Mouse (Mus musculus) kidney, adult 9 months (tissue): ENCODE data around the gene Cntfr.
"Not testable (repeated sequence)": the region's sequence is repeated elsewhere in the genome, so short reads cannot be mapped to it uniquely, and the experiment has no call there.

Experiments used
- DNase-seq: peaks from one replicate; pipeline ENCODE4 v3.0.0; 2022

Gene Cntfr

DNA sequence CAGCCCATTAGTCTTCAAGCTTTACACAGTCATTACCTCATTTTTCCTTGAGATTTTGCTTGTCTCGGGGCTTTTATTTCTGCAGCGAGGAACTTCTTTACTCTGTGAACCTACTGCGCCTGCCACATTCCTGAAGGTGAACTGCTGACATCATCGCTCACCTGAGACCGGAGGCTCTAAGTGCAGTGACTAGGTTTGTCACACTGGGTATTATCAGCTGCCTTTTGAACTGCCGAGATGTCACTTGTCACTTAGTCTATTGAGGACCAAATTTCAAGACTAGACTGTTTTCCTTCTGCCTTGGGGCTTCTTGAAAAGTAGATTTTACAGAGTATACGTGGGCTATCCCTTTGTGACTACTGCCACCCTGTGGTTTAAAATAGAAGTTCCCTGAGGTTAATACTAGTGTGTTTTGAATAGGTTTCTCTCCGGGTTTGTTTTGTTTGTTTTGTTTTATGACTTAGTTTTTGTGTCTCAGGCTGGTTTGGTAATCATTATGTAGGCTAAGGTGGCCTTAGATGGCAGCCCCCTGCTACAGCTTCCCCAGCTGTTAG is 11.4 kb upstream of the Cntfr start:
- peak; percentile 86 for DNase-seq

DNA sequence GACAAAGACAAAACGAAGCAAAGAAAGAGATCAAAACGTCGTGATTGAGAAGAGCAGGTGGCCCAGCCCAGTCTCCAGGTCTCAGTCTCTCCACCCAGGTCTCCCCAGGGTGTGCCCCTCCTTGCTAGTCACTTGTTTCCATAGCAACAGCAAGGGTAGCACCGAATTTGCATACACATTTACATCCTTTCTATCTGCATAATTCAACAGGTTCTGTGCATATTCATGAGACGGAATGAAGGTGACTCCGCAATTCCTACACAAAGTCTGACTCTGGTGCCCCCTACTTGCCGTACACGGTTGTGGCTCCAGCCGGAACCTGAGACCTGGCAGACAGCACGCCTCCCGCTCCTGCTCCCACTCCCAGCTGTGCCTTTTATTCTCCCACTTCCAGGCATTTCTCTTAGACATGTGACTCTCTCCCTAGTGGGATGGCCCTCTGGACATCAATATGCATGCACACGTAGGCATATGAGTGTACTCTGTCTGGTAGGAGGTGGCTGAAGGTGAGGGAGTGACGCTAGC is 10.2 kb upstream of the Cntfr start:
- DNase-seq, result peak; percentile 84

DNA sequence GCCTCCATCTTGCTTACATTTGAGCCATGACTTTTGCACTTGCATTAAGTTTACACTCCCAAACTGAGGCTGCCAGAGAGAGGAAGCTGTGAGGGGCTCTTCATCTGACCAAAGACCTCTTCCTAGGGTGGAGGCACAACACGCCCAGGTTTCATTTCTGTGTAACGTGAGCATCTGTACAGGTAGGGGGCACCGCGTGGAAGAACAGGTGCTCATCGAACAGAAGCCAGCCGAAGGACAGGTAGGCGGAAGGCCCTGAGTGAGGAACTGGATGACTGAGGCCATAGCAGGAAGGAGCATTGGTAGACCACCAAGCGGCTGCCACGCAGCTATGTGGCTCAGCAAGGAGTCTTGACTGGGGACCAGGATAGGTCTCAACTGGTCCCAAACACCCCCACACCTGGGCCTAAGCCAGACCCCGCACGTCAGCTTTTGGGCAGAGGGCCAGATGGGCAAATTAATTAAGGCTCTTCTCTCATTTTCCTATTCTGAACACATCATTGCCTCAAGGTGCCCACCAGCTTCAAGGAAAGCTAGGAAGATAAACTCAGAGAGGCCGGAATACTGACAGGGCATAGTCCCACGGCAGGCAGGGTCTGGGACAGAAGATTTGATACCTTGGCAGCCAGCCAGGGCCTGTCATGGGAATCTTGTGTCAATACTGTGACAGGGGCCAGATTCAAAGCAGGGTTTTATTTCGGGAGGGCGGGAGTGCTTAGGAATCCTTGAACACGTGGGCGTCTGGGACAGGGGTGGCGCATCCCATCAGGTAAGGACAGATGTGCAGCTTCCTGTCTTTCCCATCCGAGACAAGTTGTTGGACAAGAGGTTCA is 9.2 kb upstream of the Cntfr start:
- no peak for DNase-seq

DNA sequence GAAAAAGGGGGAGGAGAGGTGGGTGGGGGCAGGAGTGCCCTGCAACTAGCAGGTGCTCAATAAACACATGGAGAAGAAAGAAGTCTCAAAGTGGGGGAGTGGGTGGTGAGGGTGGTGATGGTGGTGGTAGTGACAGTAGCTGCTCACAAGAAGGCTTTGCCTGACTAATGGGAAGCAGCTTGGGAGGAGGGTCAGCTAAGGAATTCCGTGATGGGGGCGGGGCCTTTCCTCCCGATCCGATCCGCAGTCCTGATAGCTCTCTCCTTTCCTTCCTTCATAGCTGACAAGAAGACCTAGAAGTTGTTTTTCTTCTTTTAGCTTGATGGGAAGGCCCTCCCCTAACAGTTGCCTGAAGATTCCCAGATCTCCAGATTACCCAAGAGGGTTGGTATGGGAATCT is 7.8 kb upstream of the Cntfr start:
- DNase-seq, result no peak

DNA sequence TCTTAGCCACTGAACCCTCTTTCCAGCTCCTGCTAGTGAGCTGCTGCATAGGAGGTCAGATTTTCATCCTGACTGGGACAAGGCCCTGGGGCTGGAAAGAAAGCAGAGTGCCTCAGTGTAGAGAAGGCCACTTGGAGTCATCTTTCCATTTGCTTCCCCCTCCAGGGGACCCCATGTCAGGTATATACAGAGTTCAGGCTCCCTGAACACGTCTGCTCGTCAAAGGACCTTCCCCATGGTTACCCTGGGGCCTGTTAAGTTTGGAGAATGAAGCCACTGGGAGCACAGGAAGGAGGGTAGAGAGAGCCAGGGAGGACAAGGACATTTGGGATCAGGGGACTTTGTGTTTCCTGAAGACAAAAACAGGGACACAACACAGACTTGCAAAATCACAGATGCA is 5.3 kb upstream of the Cntfr start:
- not testable (repeated sequence) for DNase-seq

DNA sequence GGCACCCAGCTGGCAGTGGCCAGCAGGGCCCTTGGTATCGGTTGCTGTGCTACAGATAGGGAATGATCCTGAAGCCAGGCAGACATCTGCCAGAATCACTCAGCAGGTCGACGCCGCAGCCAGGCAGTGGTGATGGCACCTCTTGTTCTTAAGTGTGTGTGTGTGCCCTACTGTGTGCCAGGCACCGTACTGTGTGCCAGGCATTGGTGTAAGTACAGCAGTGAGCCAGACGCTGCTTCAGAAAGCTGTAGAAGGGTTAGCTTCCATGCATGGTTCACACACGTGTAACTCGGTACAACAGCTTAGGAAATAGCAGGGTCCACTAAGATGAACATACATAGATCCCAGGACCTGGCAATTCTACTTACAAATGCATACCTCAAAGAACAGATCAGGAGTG is 3.3 kb upstream of the Cntfr start:
- DNase-seq, result not testable (repeated sequence)

DNA sequence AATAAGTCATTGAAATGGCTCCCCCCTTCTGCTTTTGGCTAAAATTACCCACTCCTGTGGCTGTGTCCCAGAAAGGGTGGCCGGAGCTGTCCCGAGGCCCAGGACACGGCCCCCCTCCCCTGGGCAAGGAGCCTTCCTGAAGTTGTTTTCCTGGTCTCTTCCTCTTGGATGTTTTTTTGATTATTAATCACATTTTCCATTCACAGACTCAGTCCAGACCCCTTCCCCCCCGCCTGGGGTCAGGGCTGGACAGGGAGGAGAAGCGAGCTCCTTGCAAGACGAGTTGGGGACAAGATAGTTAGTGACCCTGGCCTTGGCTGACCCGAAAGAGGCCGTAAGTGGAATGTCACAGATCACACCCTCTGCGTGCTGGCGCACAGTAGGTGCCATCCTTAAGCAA is 2.9 kb upstream of the Cntfr start, which contains the start of gene Il11ra1:
Il11ra1 (plus strand) TSS at position 207 of the 400 bp plus-strand sequence.
- not testable (repeated sequence) for DNase-seq

DNA sequence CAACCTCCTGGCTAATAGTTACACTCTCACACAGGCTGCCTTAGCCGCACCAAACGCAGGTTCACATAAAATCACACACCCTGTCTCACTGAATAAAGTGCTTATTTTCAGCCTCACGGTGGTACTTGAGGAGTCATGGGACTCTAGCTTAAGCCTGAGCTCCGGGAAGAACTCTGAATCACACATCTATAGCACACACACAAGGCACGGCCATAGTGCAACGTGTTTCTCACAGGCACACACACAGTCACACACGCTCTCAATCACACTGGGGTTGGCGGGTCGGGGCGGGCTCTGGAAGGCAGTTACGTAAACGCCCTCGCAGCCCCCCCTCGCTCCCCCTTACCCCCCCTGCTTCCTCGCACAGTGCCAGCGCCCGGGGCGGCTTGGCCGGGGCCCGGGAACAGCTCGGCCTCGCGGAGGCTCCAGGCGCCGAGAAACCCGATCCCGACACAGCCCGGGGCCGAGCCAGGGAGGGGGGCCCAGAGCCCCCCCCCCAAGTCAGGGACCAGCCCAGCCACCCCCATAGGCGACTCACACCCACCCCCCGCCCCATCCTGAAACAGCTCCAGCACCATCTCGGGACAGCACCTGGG is 1.6 kb upstream of the Cntfr start:
- DNase-seq, result peak; percentile 33

DNA sequence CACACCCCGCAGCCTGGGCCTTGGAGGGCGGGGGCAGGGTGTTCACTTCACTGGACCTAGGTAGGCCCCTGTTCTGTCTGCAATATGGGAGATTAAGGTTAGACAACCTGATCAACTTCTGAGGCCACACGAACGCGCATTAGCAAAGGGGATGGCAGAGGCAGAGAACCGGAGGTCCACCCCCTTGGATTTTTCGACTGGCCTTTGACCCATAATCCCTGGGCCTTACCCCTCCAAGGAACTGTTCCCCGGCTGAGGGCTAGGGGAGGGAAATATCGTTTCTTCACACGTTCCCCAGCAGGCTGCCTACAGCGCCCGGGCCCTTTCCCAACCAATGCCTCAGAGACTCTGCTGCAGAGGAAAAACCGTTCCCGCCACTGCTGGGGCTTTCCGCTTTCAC is 437 bp downstream of the Cntfr start:
- not testable (repeated sequence) for DNase-seq

DNA sequence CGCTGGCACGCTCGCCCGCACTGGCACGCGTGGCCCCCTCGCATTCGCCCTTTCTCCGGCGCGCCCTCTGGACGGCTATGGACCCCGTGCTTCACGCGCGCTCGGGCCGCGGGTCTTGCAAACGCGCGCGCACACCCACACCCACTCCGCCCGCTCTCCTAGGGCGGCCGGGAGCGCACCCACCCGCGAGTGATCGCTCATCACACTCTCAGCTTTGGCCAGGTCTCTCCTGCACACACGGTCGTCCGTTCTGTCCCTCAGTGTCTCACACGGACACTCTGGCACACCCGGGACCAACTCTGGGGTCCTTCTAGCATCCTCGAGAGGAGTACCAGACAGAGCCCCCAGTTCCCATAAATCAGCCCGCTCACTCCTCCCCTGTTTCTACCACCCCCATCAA is 1.1 kb downstream of the Cntfr start:
- not testable (repeated sequence) for DNase-seq

DNA sequence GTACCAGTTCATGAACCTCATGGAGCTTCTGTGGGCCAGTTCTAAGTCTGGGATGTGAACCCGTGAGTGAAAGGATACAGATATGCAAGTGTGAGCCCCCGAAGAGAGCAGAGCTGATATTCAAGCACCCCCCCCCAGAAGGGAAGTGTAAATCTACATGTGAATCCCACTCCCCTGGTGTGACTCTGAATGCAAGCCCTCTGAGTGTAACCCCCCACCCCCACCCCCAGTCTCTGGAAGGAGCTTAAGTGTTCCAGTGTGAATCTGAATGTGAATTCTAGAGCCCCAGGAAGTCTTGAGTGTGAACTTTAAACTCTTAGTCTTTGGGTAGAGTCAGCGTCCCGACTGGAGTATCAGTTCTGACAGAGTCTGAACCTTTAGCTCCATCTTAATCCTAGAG is 3.4 kb downstream of the Cntfr start:
- not testable (repeated sequence) for DNase-seq

DNA sequence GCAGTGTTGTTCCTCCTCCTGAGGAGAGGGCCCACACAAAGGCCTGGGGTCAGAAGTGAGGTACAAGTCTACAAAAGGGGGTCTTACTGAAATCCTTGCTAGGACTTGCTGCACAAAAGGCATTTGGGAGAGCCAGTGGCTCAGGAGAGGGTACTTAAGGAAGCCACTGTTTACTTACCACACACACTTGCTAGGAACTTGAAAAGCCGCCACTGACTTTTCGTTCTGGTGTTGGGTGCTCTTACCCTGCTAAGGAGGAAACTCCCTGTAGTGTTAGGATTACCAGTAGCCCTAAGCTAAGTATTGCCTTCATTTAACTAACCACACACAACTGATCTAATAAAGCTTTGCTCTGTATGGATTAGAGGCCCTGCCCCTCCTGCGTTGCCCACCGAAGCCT is 6.9 kb downstream of the Cntfr start:
- DNase-seq, result not testable (repeated sequence)

DNA sequence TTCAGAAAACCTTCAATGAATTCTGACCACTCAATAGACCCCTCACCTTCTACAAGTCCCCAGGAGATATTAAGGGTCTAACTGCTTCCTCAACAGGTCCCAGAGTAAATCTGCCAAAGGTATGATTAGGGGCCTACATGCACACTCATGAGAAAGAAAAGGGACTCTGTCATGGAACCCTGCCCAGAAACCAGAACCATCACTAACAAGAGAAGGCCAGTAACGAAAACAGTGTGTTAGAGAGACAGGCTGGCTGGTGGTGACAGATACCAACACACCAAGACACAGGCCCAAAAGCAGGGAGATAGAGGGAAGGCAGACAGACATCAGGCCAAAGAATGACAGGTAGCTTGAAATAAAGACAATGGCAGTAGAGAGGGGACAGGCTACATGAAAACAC is 8.3 kb downstream of the Cntfr start:
- DNase-seq, result not testable (repeated sequence)

DNA sequence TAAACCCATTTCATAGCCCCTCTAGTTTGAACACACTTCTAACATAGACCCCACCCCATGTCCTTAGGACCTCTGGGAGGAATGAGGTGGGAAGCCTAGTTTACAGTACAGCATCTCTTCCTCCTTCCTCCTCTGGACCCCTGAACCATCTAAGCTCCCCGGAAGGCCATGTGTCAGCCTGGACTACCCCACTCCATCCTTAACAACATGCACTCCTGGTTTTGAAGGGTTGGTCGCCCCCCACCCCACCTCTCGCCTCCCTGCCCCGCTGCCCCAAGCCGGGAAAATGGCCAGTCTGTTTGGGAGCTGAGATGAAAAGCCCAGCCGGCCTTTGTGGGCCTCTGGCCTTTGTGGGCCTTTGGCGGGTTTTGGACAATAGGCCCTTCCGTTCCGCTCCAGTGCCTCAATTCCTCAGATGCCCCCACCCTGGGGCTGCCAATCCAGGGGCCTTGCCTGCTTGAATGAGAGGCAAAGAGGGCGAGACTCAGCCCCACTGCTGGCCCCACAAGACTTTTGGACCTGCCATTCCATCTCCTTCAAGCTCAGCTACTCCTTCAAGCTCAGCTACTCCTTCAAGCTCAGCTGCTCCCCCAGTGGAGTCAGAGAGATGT is 10.9 kb downstream of the Cntfr start:
- DNase-seq, result not testable (repeated sequence)

DNA sequence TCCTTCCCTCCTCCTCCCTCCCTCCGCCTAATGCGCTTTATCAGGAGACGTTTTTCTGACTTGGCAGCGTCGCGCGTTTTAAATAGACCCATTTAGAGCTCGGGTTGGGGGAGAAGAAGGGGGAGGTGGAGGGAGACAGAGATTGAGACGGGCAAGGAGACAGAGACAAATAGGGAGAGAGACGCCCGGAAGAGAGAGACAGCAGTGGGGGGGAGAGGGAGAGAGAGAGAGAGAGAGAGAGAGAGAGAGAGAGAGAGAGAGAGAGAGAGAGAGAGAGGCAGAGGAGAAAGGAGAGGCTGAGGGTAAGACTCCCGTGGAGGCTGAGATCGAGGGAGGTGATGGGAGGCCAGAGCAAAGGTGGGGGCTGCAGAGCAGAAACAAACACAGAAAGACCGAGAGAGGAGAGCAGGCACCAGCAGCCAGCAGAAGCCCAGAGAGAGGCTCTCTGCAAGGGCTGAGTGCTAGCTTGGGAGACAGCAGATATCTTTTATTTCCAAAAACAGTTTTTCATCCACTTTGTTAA is 11.9 kb downstream of the Cntfr start:
- not testable (repeated sequence) for DNase-seq

DNA sequence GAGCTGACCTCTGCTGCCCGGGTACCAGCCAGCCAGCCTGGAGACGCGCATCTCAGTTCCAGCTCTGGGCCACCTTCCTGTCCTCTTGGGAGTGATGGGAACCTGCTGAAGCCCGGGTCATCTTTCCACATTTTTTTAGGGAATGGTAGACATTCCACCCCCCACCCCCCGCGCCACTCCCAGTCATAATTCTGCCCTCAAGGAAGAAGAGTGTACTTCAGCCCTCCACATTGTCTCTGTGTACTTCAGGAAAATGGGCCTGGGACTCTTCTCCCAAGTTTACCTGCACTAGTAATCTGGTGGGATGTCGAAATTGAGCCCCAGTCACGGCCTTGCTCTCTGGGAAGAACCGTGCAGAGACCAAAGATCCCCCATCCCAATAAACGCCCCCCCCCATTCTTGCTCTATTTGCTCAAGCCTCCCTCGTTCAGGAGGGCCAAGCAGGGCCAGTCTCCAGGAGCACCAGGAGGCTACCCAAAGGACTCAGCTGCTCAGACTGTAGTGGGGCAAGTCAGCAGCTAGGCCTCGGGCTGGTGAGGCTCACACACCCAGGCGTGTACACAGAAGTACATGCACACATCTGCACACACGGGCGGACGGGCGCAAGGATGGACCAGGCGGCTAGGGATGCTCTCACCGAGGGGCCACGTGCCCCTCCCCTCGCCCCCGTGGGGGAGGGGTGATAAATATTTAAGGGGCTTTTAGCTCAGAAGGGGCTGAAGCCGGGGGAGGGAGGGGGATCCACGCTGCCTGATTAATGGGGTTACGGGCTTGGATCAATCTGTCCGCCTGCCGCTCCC is 12.6 kb downstream of the Cntfr start:
- not testable (repeated sequence) for DNase-seq

DNA sequence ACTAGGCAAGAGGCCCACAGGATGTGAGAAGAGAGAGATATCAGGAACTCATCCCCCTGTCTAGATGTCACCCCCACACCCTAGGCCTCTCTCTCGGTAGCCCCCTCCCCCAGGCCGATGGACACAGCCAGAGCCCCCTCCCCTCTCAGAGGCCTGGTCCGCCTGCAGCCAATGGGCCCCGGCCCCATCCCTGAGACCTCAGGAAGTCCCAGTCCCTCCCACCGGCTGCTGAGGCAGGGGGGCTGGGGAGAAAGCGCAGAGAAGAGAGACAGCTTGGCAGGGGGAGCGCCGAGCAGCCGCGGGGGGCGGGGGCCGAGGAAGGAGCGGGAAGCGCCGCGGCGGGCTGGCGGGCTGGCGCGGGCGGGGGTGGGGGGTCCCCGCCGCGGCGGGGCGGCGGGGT is 13.6 kb downstream of the Cntfr start:
- DNase-seq, result not testable (repeated sequence)

DNA sequence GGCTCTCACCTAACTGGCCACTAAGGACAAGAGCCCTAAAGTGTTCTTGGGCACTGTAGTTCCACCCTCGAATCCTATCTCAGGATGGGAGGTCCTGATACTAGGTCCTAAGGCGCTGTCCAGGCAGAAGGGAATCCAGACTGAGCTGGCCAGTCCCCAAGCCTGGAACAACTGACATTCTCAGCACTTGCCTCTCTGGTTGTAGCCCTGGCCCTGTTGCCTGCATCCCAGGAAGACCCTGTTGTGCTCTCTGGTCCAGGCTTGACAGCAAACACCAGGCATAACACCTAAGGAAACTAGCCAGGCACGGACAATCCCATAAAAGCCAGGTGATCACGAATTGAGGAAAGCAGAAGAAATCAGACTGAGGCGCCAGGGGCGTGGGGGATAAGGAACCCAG is 14.1 kb downstream of the Cntfr start:
- DNase-seq, result no peak

DNA sequence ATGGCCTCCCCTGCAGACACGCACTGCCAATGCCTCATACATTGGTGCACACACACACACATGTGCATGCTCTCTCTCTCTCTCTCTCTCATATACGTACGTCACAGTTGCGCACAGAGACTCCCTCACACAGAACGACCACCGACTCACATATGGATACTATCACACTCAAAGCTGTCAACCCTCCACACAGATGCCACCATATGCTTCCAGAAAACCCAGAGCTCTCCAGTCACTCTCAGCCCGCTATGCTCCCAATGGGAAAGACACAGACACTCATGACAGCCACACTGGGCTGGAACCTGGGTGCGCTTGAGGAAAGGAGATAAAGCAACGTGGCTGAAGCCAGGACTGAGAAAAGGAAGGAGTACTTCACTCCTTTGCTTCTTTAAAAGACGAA is 14.9 kb downstream of the Cntfr start:
- no peak for DNase-seq

DNA sequence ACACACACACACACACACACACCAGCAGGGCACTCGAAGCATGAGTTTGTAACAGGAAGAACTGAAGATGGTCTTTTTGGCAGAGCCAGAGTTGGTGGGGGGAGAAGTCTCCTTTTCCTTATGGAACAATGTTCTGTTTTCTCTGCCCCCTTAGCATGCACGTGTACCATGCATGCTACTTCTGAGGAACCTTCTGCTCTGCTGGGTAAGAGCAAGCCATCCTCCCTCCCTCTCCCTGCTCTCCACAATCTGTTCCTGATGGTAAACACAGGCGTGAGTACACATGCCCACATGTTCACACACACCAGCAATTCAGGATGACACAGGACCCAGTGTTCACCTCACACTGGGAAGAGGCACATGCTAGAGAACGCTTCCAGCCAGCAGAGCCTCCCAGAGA is 15.7 kb downstream of the Cntfr start:
- DNase-seq, result no peak

DNA sequence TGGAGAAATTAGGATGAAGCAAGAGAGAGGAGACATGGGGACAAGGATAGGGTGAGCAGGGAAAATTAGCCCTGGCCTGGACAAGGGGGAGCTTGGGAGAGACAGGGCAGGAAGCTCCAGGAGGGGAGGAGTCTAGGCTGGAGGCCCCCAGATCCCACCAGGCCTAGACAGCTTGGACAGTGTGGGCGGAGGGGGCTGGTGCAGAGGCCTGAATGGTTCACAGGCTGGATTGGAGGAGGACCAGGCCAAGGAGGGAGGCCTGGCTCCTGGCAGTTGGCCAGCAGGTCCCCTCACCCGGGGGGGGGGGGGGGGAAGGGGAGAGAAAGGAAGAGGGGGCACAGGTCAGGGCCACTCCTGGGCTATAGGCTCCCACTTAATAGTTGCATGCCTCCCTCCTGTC is 17.6 kb downstream of the Cntfr start:
- DNase-seq, result no peak

DNA sequence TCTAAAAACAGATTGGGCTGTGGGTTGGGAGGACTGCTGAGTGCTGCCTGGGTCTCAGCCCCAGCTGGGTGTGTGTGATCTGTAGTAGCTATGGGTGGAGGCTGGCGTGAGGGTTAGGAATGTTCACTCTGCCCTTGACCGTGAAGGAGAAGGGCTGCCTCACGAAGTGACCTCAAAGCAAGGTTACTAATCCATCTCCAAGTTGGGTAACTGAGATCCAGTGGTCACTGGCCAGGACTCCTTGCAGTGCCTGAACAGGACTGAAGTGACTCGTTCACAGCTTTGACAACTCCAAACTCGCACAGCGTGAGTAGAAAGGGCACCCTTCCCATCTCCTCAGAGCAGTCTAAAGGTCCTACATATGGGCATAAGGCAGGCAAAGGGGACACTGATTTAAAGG is 18.0 kb downstream of the Cntfr start:
- peak; percentile 29 for DNase-seq
